Mouse (Mus musculus) liver, adult 2 months (tissue): Measurements from ENCODE around the gene Abtb1.

ENCODE experiments used
- CTCF ChIP-seq: fragments of 200-500 bp; IDR thresholded peaks from 2 replicates; pipeline ENCODE4 v1.5.1; 2011; ENCODE audit warnings: low read depth, low read length, control low read depth
- POLR2A ChIP-seq: fragments of 200-500 bp; IDR thresholded peaks from 2 replicates; pipeline ENCODE4 v1.6.1; 2011; ENCODE audit warnings: low read length, control low read depth; ENCODE audit not compliant: insufficient read depth; ENCODE audit errors: extremely low read depth

GRCm38 (mm10) chr6:88890832-88891231 lies 49.0 kb upstream of the Abtb1 start:
- TF ChIP-seq CTCF: no peak
- TF ChIP-seq POLR2A: no peak
